13 mouse cellular contexts compared by ENCODE assay signal in the genomic region with DNA sequence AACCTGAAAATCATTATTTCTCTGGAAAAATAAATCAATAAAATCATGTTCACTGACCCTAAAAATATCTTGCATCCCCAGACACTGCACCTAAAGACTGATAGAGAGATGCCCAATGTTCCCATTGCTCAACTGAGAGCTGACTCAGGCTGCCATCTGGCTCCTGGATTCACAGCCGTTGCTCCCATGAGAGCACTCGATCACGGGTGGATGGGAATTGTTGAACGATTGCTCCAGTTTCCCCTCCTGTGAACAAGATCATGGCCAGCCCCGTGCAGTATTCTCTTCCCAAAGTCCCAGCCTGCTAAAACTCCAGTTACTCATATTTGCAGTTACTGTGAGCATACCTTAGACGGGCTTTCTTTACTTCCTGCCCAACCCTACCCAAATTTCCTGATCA.
DNase-seq lines count a peak whose midpoint lies in the region.
"Had no signal": no experiment of that assay in that cellular context is flagged by ENCODE, and none has a peak within 500 bp of the region (broad histone marks: within the 10 kb centered on the region; RNA-seq: fewer than 3 reads in every experiment).

No protein-coding gene starts in this region.

- DNase-seq in layer of hippocampus, adult 11-12 months (ENCODE audit: low spot score): peak; percentile 52
- DNase-seq in layer of hippocampus, postnatal 25 days (ENCODE audit: extremely low spot score in 1 of 2, low spot score in 1 of 2): no peak
- peak; percentile 78 for DNase-seq in brain, adult 2 months (ENCODE audit: low read depth, low spot score)
- peak; percentile 50 to 68 for DNase-seq in cerebellum, postnatal 10 days
- DNase-seq in retina, adult 2 months (ENCODE audit: low read depth, low spot score): peak; percentile 11
- no peak for DNase-seq in heart, postnatal 25 days (ENCODE audit: low spot score)
- no peak for DNase-seq in spleen, postnatal 14 days (ENCODE audit: low spot score in 2 of 2)
- DNase-seq: adrenal gland, adult 8-10 months; gastrocnemius, postnatal 10 days; heart, adult 2 months; liver, postnatal 0 days; lung, postnatal 36 days; spleen, adult 18-20 months had no signal

- intact Hi-C loops in heart, postnatal 25 days (cut with DNase I): no loop called here

Comparison
In these comparisons a context has a peak if more than half of its experiments do, and no peak if none do; other contexts are left out.
1. DNase-seq: peak in layer of hippocampus, adult 11-12 months (single experiment), brain, adult 2 months (single experiment), cerebellum, postnatal 10 days (2 of 2) and retina, adult 2 months (single experiment); none in layer of hippocampus, postnatal 25 days (0 of 2), heart, postnatal 25 days (single experiment) and spleen, postnatal 14 days (0 of 2).